Mouse (Mus musculus): ENCODE measurements at regions not wholly inside any gene's neighbourhood (a gene's known extent, or its start where the extent isn't known, plus 50 kb on each side); places are given as distances from the start of the nearest gene placed in this dataset.

GRCm38 (mm10) chr4:79530968-79531620 is 1302.8 kb upstream of the Tyrp1 start:
- DNase-seq (ENCODE audit: inconsistent ontology term): no peak

- DNase-seq (ENCODE audit: inconsistent ontology term): no peak
Observed at GRCm38 (mm10) chr4:79531769-79532168, 1302.2 kb upstream of the Tyrp1 start.

- no peak for DNase-seq (ENCODE audit: inconsistent ontology term)
Observed at GRCm38 (mm10) chr4:79532420-79533066, 1301.4 kb upstream of the Tyrp1 start.

- peak; percentile 9 for DNase-seq (ENCODE audit: inconsistent ontology term)
Observed at GRCm38 (mm10) chr4:79545461-79545860, 1288.5 kb upstream of the Tyrp1 start.

Measured in Muller cell, postnatal 12 days (primary cell).